Mouse (Mus musculus): ENCODE measurements around the gene Ptgis. TPM values are rescaled to one million over a fixed set of nuclear protein-coding genes. Genes with fewer than 3 reads are reported as not detected.

Gene Ptgis
- total and polyA plus RNA-seq, 2 experiments = 1.0 to 3.1 TPM

DNA sequence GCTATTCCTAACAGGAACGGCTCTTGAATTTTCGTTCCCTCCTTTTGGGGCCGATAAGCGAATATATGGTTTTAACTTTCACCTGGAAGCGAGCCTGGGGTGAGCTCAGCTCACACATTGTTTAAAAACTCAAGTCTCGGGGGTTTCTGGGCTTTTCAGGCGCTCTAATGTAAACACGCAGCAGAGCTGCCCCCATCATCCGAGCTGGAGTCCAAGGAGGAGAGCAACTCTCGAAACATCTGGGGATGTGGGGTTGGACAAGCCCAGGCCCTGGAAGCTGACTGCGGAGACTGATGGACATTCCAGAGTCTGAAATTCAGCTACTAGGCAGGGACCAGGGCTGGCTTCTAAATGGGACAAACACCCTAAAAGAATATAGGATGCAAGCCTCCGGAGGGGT, 1.1 kb downstream of the Ptgis start:
- Histone ChIP-seq H3K27ac (replicated peaks; ENCODE audit: insufficient read depth, low read depth, low read length) (no peak overlapping the region), H3K4me3 (ENCODE audit: insufficient read depth, low read depth, low read length) (no peak overlapping the region; the same call in 1 of the 2 replicates), H3K79me2 (ENCODE audit: control insufficient read depth, insufficient read depth, low read length) (no peaks in the 10 kb centered on the region), H3K36me3 (ENCODE audit: control insufficient read depth, insufficient read depth, low read length) (no peaks in the 10 kb centered on the region), H3K4me1 (ENCODE audit: control insufficient read depth, insufficient read depth, low read length) (no peaks in the 10 kb centered on the region), H3K27me3 (ENCODE audit: control insufficient read depth, insufficient read depth, low read length) (peaks cover 13% of the 10 kb centered on the region; the same call in 1 of the 2 replicates), H3K9ac (ENCODE audit: low read depth, low read length) (no peak overlapping the region)
- 49% methylated on average over 12 of the region's 12 CpGs for WGBS
- no peak for TF ChIP-seq POLR2A (IDR thresholded peaks at IDR 0.05; ENCODE audit: extremely low read depth, insufficient read depth, low read length)
- TF ChIP-seq CTCF (IDR thresholded peaks at IDR 0.05; ENCODE audit: low read depth, low read length) = no peak
- no peak for DNase-seq (ENCODE audit: extremely low read depth, low read depth, low spot score)

DNA sequence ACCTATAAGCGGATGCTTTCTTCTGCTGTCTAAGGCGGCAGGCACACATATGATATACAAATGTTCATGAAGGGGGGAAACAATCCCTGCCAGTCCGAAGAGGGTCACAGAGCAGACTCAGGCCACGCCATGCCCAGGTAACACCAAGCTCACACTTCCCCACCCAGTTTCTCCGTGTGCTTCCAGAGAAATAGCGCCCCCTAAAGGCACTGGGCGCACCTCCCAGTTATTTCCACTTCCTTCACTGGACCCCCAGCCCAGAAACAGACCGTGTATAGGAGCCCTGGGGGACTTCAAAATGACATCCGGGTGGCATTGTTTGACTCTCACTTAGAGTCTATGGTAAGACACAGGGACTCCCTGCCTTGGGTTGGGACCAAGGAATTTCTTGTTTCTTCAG, 3.2 kb downstream of the Ptgis start:
- 78% methylated on average over 9 of the region's 9 CpGs for WGBS
- Histone ChIP-seq H3K4me3 (ENCODE audit: insufficient read depth, low read depth, low read length) (no peak overlapping the region), H3K4me1 (ENCODE audit: control insufficient read depth, insufficient read depth, low read length) (peaks cover 5% of the 10 kb centered on the region), H3K79me2 (ENCODE audit: control insufficient read depth, insufficient read depth, low read length) (no peaks in the 10 kb centered on the region), H3K36me3 (ENCODE audit: control insufficient read depth, insufficient read depth, low read length) (no peaks in the 10 kb centered on the region), H3K27me3 (ENCODE audit: control insufficient read depth, insufficient read depth, low read length) (peaks cover 13% of the 10 kb centered on the region; the same call in 1 of the 2 replicates), H3K27ac (replicated peaks; ENCODE audit: insufficient read depth, low read depth, low read length) (no peak overlapping the region), H3K9ac (ENCODE audit: low read depth, low read length) (no peak overlapping the region)
- TF ChIP-seq CTCF (IDR thresholded peaks at IDR 0.05; ENCODE audit: low read depth, low read length) (peak; percentile 36; the same call in 1 of the 2 replicates), POLR2A (IDR thresholded peaks at IDR 0.05; ENCODE audit: extremely low read depth, insufficient read depth, low read length) (no peak)
- DNase-seq (ENCODE audit: extremely low read depth, low read depth, low spot score) = no peak

DNA sequence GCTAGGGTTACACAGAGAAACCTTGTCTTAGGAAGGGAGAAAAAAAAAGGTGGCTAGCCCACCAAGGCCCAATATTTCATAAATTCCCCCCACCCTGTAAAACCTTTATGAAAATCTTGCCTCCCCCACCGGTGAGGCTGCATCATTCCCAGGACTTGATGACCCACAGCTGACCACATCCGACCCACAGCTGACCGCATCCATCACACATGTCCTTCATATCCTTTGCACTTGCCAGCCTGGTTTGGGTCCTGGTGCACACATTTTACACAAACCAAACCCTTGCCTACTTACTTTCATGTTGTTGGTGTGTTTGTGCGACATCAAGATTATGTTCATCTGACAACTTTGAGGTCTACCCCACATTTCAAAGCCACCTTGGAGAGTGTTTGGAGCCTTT, 4.2 kb downstream of the Ptgis start:
- no peaks in the 10 kb centered on the region for H3K36me3 ChIP-seq (ENCODE audit: control insufficient read depth, insufficient read depth, low read length)
- TF ChIP-seq CTCF (IDR thresholded peaks at IDR 0.05; ENCODE audit: low read depth, low read length) (no peak), POLR2A (IDR thresholded peaks at IDR 0.05; ENCODE audit: extremely low read depth, insufficient read depth, low read length) (no peak)
- WGBS = 98% methylated on average over 4 of the region's 4 CpGs
- no peaks in the 10 kb centered on the region for H3K79me2 ChIP-seq (ENCODE audit: control insufficient read depth, insufficient read depth, low read length)
- no peak overlapping the region for H3K27ac ChIP-seq (replicated peaks; ENCODE audit: insufficient read depth, low read depth, low read length)
- no peak for DNase-seq (ENCODE audit: extremely low read depth, low read depth, low spot score)
- no peak overlapping the region for H3K4me3 ChIP-seq (ENCODE audit: insufficient read depth, low read depth, low read length)
- H3K27me3 ChIP-seq (ENCODE audit: control insufficient read depth, insufficient read depth, low read length) = peaks cover 13% of the 10 kb centered on the region; the same call in 1 of the 2 replicates
- H3K9ac ChIP-seq (ENCODE audit: low read depth, low read length) = no peak overlapping the region
- H3K4me1 ChIP-seq (ENCODE audit: control insufficient read depth, insufficient read depth, low read length) = peaks cover 7% of the 10 kb centered on the region

- DNase-seq (ENCODE audit: extremely low read depth, low read depth, low spot score) = no peak
- H3K9ac ChIP-seq (ENCODE audit: low read depth, low read length) = no peak overlapping the region
- H3K36me3 ChIP-seq (ENCODE audit: control insufficient read depth, insufficient read depth, low read length) = no peaks in the 10 kb centered on the region
- no peak overlapping the region for H3K4me3 ChIP-seq (ENCODE audit: insufficient read depth, low read depth, low read length)
- TF ChIP-seq POLR2A (IDR thresholded peaks at IDR 0.05; ENCODE audit: extremely low read depth, insufficient read depth, low read length) (no peak), CTCF (IDR thresholded peaks at IDR 0.05; ENCODE audit: low read depth, low read length) (no peak)
- H3K27ac ChIP-seq (replicated peaks; ENCODE audit: insufficient read depth, low read depth, low read length) = peak overlapping the region; percentile 31; the same call in 1 of the 2 replicates
- peaks cover 7% of the 10 kb centered on the region for H3K4me1 ChIP-seq (ENCODE audit: control insufficient read depth, insufficient read depth, low read length)
- WGBS = 77% methylated on average over 17 of the region's 17 CpGs
- peaks cover 11% of the 10 kb centered on the region; the same call in 1 of the 2 replicates for H3K27me3 ChIP-seq (ENCODE audit: control insufficient read depth, insufficient read depth, low read length)
- H3K79me2 ChIP-seq (ENCODE audit: control insufficient read depth, insufficient read depth, low read length) = no peaks in the 10 kb centered on the region
Observed at GRCm38 (mm10) chr2:167235338-167236018, 4.9 kb downstream of the Ptgis start.

DNA sequence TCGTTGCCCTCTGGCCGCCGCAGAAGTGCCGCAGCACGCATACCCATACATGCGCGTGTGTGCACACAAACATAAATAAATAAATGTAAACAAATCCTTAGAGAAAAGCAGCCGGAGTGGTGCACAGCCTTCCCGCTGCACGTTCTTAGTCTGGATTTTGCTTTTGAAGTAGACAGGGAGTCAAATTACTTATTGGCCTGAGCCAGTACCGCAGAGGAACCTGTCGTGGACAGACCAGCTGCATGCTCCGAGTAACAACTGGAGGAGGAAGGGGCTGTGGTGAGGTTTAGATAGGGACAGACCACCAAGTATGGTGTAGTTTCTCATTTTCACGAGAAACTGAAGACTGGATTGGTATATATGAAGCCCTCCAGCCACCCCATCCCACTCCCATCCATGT, 6.6 kb downstream of the Ptgis start:
- Histone ChIP-seq H3K27ac (replicated peaks; ENCODE audit: insufficient read depth, low read depth, low read length) (no peak overlapping the region), H3K4me1 (ENCODE audit: control insufficient read depth, insufficient read depth, low read length) (peaks cover 7% of the 10 kb centered on the region), H3K36me3 (ENCODE audit: control insufficient read depth, insufficient read depth, low read length) (no peaks in the 10 kb centered on the region), H3K79me2 (ENCODE audit: control insufficient read depth, insufficient read depth, low read length) (no peaks in the 10 kb centered on the region), H3K9ac (ENCODE audit: low read depth, low read length) (no peak overlapping the region), H3K27me3 (ENCODE audit: control insufficient read depth, insufficient read depth, low read length) (0 out of 2 replicates have a peak, but pooled peaks cover 3% of the 10 kb centered on the region), H3K4me3 (ENCODE audit: insufficient read depth, low read depth, low read length) (no peak overlapping the region)
- 88% methylated on average over 14 of the region's 14 CpGs for WGBS
- no peak for DNase-seq (ENCODE audit: extremely low read depth, low read depth, low spot score)
- TF ChIP-seq CTCF (IDR thresholded peaks at IDR 0.05; ENCODE audit: low read depth, low read length) (no peak), POLR2A (IDR thresholded peaks at IDR 0.05; ENCODE audit: extremely low read depth, insufficient read depth, low read length) (no peak)

DNA sequence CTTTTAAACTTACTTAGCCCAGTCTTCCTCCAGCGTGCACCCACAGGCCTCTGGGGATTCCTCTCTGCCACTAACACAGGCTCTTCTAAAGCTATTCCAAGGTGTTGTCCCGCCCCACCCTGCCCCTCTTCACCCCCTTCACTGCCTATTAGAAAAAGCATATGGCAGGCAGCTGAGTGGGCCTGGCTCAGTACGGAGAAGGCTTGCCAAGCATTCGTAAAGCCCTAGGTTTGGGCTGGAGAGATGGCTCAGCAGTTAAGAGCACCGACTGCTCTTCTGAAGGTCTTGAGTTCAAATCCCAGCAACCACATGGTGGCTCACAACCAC, 7.4 kb downstream of the Ptgis start:
- Histone ChIP-seq H3K4me1 (ENCODE audit: control insufficient read depth, insufficient read depth, low read length) (peaks cover 7% of the 10 kb centered on the region), H3K27ac (replicated peaks; ENCODE audit: insufficient read depth, low read depth, low read length) (no peak overlapping the region), H3K4me3 (ENCODE audit: insufficient read depth, low read depth, low read length) (no peak overlapping the region), H3K9ac (ENCODE audit: low read depth, low read length) (no peak overlapping the region), H3K79me2 (ENCODE audit: control insufficient read depth, insufficient read depth, low read length) (no peaks in the 10 kb centered on the region), H3K36me3 (ENCODE audit: control insufficient read depth, insufficient read depth, low read length) (no peaks in the 10 kb centered on the region), H3K27me3 (ENCODE audit: control insufficient read depth, insufficient read depth, low read length) (no peaks in the 10 kb centered on the region)
- 89% methylated on average over 5 of the region's 5 CpGs for WGBS
- TF ChIP-seq CTCF (IDR thresholded peaks at IDR 0.05; ENCODE audit: low read depth, low read length) (no peak), POLR2A (IDR thresholded peaks at IDR 0.05; ENCODE audit: extremely low read depth, insufficient read depth, low read length) (no peak)
- no peak for DNase-seq (ENCODE audit: extremely low read depth, low read depth, low spot score)
